Mouse (Mus musculus) 3T3-L1 (cell line): ENCODE measurements at regions not wholly inside any gene's neighbourhood (a gene's known extent, or its start where the extent isn't known, plus 50 kb on each side); places are given as distances from the start of the nearest gene placed in this dataset.

Experiments
- DNase-seq: peaks from one replicate; pipeline ENCODE4 v3.0.0-alpha.2; 2015; ENCODE audit warnings: low read depth, low spot score

GRCm38 (mm10) chr6:141023501-141023900, 225.6 kb upstream of the Pde3a start:
- no peak for DNase-seq

- no peak for DNase-seq
These were observed 221.7 kb upstream of the Pde3a start for GRCm38 (mm10) chr6:141027353-141027752.

GRCm38 (mm10) chr6:141027787-141028186, 221.3 kb upstream of the Pde3a start:
- DNase-seq, result no peak

- no peak for DNase-seq
These were observed 214.2 kb upstream of the Pde3a start for GRCm38 (mm10) chr6:141034824-141035223.

GRCm38 (mm10) chr6:141041358-141041757, 207.7 kb upstream of the Pde3a start:
- DNase-seq, result no peak

GRCm38 (mm10) chr6:141041781-141042625, 207.1 kb upstream of the Pde3a start:
- no peak for DNase-seq

- no peak for DNase-seq
These were observed 200.8 kb upstream of the Pde3a start for GRCm38 (mm10) chr6:141048271-141048670.

- no peak for DNase-seq
These were observed 198.9 kb upstream of the Pde3a start for GRCm38 (mm10) chr6:141050038-141050684.

- DNase-seq, result no peak
These were observed 195.0 kb upstream of the Pde3a start for GRCm38 (mm10) chr6:141054026-141054425.

GRCm38 (mm10) chr6:141059250-141059916, 189.7 kb upstream of the Pde3a start:
- no peak for DNase-seq

GRCm38 (mm10) chr6:141065724-141066123, 183.3 kb upstream of the Pde3a start:
- no peak for DNase-seq

GRCm38 (mm10) chr6:141068861-141069467, 180.1 kb upstream of the Pde3a start:
- DNase-seq, result no peak

GRCm38 (mm10) chr6:141069896-141070295, 179.2 kb upstream of the Pde3a start:
- no peak for DNase-seq

- no peak for DNase-seq
These were observed 177.6 kb upstream of the Pde3a start for GRCm38 (mm10) chr6:141071507-141071906.

- DNase-seq, result no peak
These were observed 157.8 kb upstream of the Pde3a start for GRCm38 (mm10) chr6:141091076-141091780.

GRCm38 (mm10) chr6:141091781-141092140, 157.3 kb upstream of the Pde3a start:
- no peak for DNase-seq

GRCm38 (mm10) chr6:141097338-141098122, 151.5 kb upstream of the Pde3a start:
- no peak for DNase-seq

- no peak for DNase-seq
These were observed 130.8 kb upstream of the Pde3a start for GRCm38 (mm10) chr6:141118287-141118686.

GRCm38 (mm10) chr6:141126614-141127396, 122.3 kb upstream of the Pde3a start:
- no peak for DNase-seq

GRCm38 (mm10) chr6:141129596-141129995, 119.5 kb upstream of the Pde3a start:
- no peak for DNase-seq
